20 mouse cellular contexts compared by ENCODE assay signal in the genomic region with DNA sequence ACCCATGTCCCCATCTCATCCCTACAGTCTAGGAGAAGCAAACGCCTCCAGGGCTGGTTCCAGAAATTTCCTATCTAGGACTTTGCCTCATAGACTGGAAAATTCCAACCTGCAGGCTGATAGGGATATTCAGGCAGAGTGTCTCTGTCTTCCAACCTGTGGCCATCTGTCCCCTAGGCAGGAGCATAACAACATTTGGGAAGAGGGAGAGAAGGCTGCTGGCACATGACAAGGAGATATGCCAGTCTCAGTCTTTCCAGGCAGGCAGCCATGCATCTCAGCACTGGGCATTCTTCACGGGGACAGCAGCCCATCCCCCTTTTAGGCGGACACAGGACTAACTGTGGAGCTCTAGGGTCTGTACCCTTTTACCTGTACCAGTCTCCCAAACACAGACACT.
DNase-seq lines count a peak whose midpoint lies in the region; ATAC-seq lines count a peak whose summit lies in the region.
"Had no signal": no experiment of that assay in that cellular context is flagged by ENCODE, and none has a peak within 500 bp of the region (broad histone marks: within the 10 kb centered on the region; RNA-seq: fewer than 3 reads in every experiment).

No protein-coding gene starts in this region.

- no peak overlapping the region for H3K9ac ChIP-seq in heart, embryonic 12.5 days
- H3K9ac ChIP-seq: embryonic facial prominence, embryonic 12.5 days; forebrain, embryonic 13.5 days; limb, embryonic 12.5 days; liver, embryonic 12.5 days; midbrain, embryonic 15.5 days; neural tube, embryonic 15.5 days had no signal

- H3K9me3 ChIP-seq in heart, embryonic 12.5 days (replicated peaks) = no peaks in the 10 kb centered on the region
- H3K9me3 ChIP-seq: embryonic facial prominence, embryonic 12.5 days; forebrain, embryonic 13.5 days; G1E; limb, embryonic 12.5 days; liver, embryonic 12.5 days; midbrain, embryonic 15.5 days; neural tube, embryonic 15.5 days had no signal

- peak; percentile 35 to 49 for DNase-seq in heart, adult 18-20 months
- DNase-seq in left cerebral cortex, postnatal 4 days = peak; percentile 62
- no peak for DNase-seq in left cerebral cortex, adult 11 months (ENCODE audit: low spot score)
- peak; percentile 95 for DNase-seq in cerebellum, adult 9-10 months
- DNase-seq in gastrocnemius, adult 8-10 months (ENCODE audit: low spot score in 2 of 2) = no peak
- DNase-seq in urinary bladder, adult 2 months (ENCODE audit: low spot score) = no peak
- DNase-seq: adrenal gland, postnatal 10 days; kidney, adult 11 months; lung, adult 2 months had no signal

- no peak overlapping the region for H3K4me3 ChIP-seq in heart, embryonic 12.5 days
- H3K4me3 ChIP-seq: embryonic facial prominence, embryonic 12.5 days; erythroblast, embryonic 14.5 days; forebrain, embryonic 13.5 days; limb, embryonic 12.5 days; liver, embryonic 12.5 days; midbrain, embryonic 15.5 days; neural tube, embryonic 15.5 days had no signal

- H3K27ac ChIP-seq in heart, embryonic 12.5 days (ENCODE audit: poor library complexity, severe bottlenecking) = no peak overlapping the region
- H3K27ac ChIP-seq: embryonic facial prominence, embryonic 12.5 days; forebrain, embryonic 13.5 days; limb, embryonic 12.5 days; liver, embryonic 12.5 days; midbrain, embryonic 15.5 days; neural tube, embryonic 15.5 days; stomach, postnatal 0 days had no signal

- peaks cover 75% of the 10 kb centered on the region for H3K4me1 ChIP-seq in heart, embryonic 12.5 days (replicated peaks)

- H3K27me3 ChIP-seq in heart, embryonic 12.5 days (replicated peaks) = peaks cover 12% of the 10 kb centered on the region
- H3K27me3 ChIP-seq: embryonic facial prominence, embryonic 12.5 days; forebrain, embryonic 13.5 days; midbrain, embryonic 15.5 days; neural tube, embryonic 15.5 days had no signal

- no peak overlapping the region for H3K4me2 ChIP-seq in heart, embryonic 12.5 days
- H3K4me2 ChIP-seq: embryonic facial prominence, embryonic 12.5 days; forebrain, embryonic 13.5 days; limb, embryonic 12.5 days; liver, embryonic 12.5 days; midbrain, embryonic 15.5 days; neural tube, embryonic 15.5 days had no signal

- intact Hi-C loops in left cerebral cortex, postnatal 4 days (cut with DNase I) = loop anchor here (5.0 to 10.0 kb wide), 2 partner anchors 75 to 473 kb away; no protein-coding TSS in a partner anchor

- H3K36me3 ChIP-seq in heart, embryonic 12.5 days = no peaks in the 10 kb centered on the region
- H3K36me3 ChIP-seq: embryonic facial prominence, embryonic 12.5 days; G1E; limb, embryonic 12.5 days; liver, embryonic 12.5 days; midbrain, embryonic 15.5 days; neural tube, embryonic 15.5 days had no signal

- ATAC-seq in heart, embryonic 12.5 days (ENCODE audit: insufficient number of reproducible peaks, low FRiP score) = no peak
- ATAC-seq: activated CD4-positive, CD25-positive, alpha-beta regulatory T cell, adult 4 months; forebrain, embryonic 13.5 days; liver, embryonic 12.5 days; midbrain, embryonic 15.5 days had no signal

- 50% methylated on average over 3 of the region's 3 CpGs for WGBS in heart, embryonic 12.5 days

Comparison
In these comparisons a context has a peak if more than half of its experiments do, and no peak if none do; other contexts are left out.
1. DNase-seq: peak in heart, adult 18-20 months (2 of 2), left cerebral cortex, postnatal 4 days (single experiment) and cerebellum, adult 9-10 months (single experiment); none in left cerebral cortex, adult 11 months (single experiment), gastrocnemius, adult 8-10 months (0 of 2) and urinary bladder, adult 2 months (single experiment).